Mouse (Mus musculus) kidney, adult 2 months (tissue): ENCODE data around the gene Gal3st4. TPM values are rescaled to one million over a fixed set of nuclear protein-coding genes. Genes with fewer than 3 reads are reported as not detected.

Experiments
- DNase-seq: peaks from one replicate; pipeline ENCODE4 v3.0.0; 2021
- H3K27ac ChIP-seq: fragments of 200-500 bp; 2 replicates; pipeline ENCODE4 v1.5.1; 2012; ENCODE audit warnings: low read depth, low read length, control low read depth, inconsistent platforms; ENCODE audit not compliant: insufficient read depth
- H3K27me3 ChIP-seq: fragments of 200-500 bp; replicated peaks from 2 replicates; pipeline ENCODE4 v1.6.1; 2012; ENCODE audit warnings: mild to moderate bottlenecking, moderate library complexity, low read length, inconsistent platforms; ENCODE audit not compliant: control insufficient read depth, insufficient read depth
- H3K36me3 ChIP-seq: fragments of 200-500 bp; 2 replicates; pipeline ENCODE4 v1.6.1; 2012; ENCODE audit warnings: mild to moderate bottlenecking, moderate library complexity, low read length, inconsistent platforms; ENCODE audit not compliant: control insufficient read depth, insufficient read depth
- H3K4me1 ChIP-seq: fragments of 200-500 bp; 2 replicates; pipeline ENCODE4 v1.6.1; 2011; ENCODE audit warnings: low read length; ENCODE audit not compliant: control insufficient read depth, insufficient read depth
- H3K4me3 ChIP-seq: fragments of 200-500 bp; 2 replicates; pipeline ENCODE4 v1.5.1; 2011; ENCODE audit warnings: mild to moderate bottlenecking, low read depth, low read length, control low read depth; ENCODE audit not compliant: insufficient read depth
- CTCF ChIP-seq: fragments of 200-500 bp; conservative IDR thresholded peaks from 2 replicates; pipeline ENCODE4 v1.5.1; 2011; ENCODE audit warnings: low read depth, mild to moderate bottlenecking, control low read depth, low read length, moderate library complexity, mixed read lengths; ENCODE audit not compliant: insufficient read depth, insufficient read length
- POLR2A ChIP-seq: fragments of 200-500 bp; IDR thresholded peaks from one replicate; pipeline ENCODE4 v1.6.1; 2011; ENCODE audit warnings: low read depth, low read length, control low read depth
- WGBS: fragments of 180-500 bp; shearing (Covaris S2); methylation state at CpG from one replicate; pipeline ENCODE4 v1.1.7; 2018; 5-methylcytosine and 5-hydroxymethylcytosine counted together
- polyA plus RNA-seq: library from polyadenylated mRNA; depleted of rRNA; stranded (reverse); fragments of >200 nt; gene quantifications from 2 replicates; pipeline ENCODE4 v1.2.3, GENCODE M21; 2012

Gene Gal3st4
- polyA plus RNA-seq, 1 experiment, result 0.13 TPM

DNA sequence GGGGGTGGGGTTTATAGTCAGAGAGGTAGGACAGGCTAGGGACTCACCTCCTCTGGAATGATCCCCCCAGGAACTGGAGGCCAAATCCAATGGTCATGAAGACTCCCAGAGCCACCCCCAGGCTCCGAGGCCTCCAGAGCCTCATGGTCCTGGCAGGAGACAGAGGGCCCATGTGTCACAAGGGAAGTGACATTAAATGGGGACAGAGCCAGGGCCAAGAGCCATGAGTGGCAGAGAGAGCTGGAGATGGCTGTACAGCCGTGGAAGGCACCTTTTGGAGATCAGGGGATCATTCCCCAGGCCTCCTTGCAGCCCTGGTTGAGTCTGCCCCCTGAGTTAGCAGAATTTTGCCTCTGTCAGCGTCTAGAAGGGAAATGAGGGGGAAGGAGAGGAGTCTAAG, 1.4 kb downstream of the Gal3st4 start:
- WGBS, result 37% methylated on average over 3 of the region's 3 CpGs

DNA sequence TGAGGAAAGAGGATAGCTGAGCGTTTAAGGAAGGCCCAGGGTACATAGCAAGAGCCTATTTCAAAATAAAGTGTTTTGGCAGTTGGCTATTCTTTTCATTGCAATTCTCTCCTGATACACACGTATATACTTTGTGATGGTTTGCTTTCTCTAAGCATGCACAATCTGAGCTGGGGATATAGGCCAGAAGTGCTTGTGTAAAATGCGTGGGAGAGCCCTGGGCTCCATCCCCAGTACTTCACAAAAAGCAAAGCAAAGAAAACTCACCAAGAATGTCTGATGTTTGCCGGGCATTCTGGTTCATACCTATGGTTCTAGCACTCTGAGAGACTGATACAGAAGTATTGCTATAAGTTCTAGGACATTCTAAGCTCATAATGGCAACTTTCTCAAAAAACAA, 3.7 kb downstream of the Gal3st4 start:
- WGBS, result 80% methylated on average over 4 of the region's 4 CpGs
- no peak for DNase-seq
- Histone ChIP-seq H3K36me3 (no peaks in the 10 kb centered on the region), H3K4me1 (no peaks in the 10 kb centered on the region), H3K27me3 (no peaks in the 10 kb centered on the region), H3K4me3 (no peak overlapping the region), H3K27ac (no peak overlapping the region)
- TF ChIP-seq POLR2A, result no peak
- no peak for TF ChIP-seq CTCF

More for the DNA sequence above, 1.4 kb downstream of the Gal3st4 start:
- Histone ChIP-seq H3K27me3 (no peaks in the 10 kb centered on the region), H3K4me3 (no peak overlapping the region), H3K36me3 (no peaks in the 10 kb centered on the region), H3K27ac (no peak overlapping the region), H3K4me1 (no peaks in the 10 kb centered on the region)
- no peak for TF ChIP-seq POLR2A
- no peak for TF ChIP-seq CTCF
- DNase-seq, result no peak

DNA sequence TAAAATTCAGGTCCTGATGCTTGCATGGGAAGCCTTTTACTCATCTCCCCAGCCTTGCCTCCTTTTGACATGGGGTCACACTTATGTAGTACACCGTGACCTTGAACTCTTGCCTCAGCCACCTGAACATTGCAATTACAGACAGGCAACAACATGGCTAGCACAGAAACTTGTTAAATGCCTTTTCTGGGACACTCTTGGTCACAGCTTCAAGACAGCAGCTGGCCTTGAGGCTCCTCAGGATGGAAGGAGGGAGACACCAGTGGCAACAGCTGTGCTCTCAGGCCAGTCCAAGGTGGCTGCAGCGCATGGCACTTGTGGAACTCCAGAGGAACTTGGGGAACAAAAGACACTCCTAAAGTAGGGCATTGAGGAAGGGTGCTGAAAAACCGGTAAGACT, 5.5 kb downstream of the Gal3st4 start:
- H3K27me3 ChIP-seq, result no peaks in the 10 kb centered on the region
- no peaks in the 10 kb centered on the region for H3K36me3 ChIP-seq
- H3K27ac ChIP-seq, result no peak overlapping the region
- no peak overlapping the region for H3K4me3 ChIP-seq
- peaks cover 4% of the 10 kb centered on the region; the same call in 1 of the 2 replicates for H3K4me1 ChIP-seq
- TF ChIP-seq POLR2A (no peak), CTCF (no peak)
- DNase-seq, result no peak
- 89% methylated on average over 3 of the region's 3 CpGs for WGBS

DNA sequence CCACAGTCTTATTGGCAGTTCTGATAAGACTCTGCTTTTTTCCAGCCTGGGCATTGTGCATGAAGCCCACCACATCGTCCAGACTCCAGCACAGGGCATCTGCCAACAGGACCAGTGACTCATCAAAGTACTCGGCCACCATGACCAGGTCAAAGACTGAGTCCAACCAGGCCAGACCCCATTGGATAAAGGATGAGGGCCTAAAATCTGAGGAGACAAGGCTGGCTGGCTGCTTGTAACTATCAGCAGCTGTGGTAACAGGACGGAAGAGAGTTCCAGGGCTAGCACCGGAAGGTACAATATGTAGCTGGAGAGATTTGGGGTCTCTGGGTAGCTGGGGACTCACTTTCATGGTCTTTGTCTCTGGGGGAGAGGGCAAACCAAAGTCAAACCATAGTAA, 6.9 kb downstream of the Gal3st4 start:
- WGBS, result 94% methylated on average over 4 of the region's 4 CpGs
- TF ChIP-seq POLR2A (no peak), CTCF (no peak)
- DNase-seq, result no peak
- Histone ChIP-seq H3K4me3 (no peak overlapping the region), H3K4me1 (peaks cover 4% of the 10 kb centered on the region; the same call in 1 of the 2 replicates), H3K27ac (no peak overlapping the region), H3K36me3 (no peaks in the 10 kb centered on the region), H3K27me3 (no peaks in the 10 kb centered on the region)

DNA sequence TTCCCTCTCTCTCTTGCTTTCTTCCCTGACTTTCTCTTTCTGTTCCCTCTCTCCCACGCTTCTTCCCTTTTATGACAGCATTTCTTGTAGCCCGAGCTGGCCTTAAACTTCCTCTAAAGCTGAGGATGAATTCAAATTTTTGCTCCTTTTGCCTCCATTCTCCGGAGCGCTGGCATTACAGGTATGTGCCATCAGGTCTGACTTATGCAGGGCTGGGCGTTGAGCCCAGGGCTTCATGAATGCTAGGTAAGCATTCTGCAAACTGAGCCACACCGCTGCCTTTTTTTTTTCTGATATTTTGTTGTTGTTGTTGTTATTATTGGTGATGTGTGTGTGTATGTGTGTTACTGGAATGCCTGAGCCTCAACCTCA, 8.4 kb downstream of the Gal3st4 start:
- H3K27me3 ChIP-seq, result no peaks in the 10 kb centered on the region
- H3K4me3 ChIP-seq, result peak overlapping the region; percentile 71
- no peak for TF ChIP-seq CTCF
- no peak for TF ChIP-seq POLR2A
- peaks cover 4% of the 10 kb centered on the region; the same call in 1 of the 2 replicates for H3K4me1 ChIP-seq
- peak; percentile 26 for DNase-seq
- 4% methylated on average over 6 of the region's 6 CpGs for WGBS
- no peaks in the 10 kb centered on the region for H3K36me3 ChIP-seq
- no peak overlapping the region for H3K27ac ChIP-seq

DNA sequence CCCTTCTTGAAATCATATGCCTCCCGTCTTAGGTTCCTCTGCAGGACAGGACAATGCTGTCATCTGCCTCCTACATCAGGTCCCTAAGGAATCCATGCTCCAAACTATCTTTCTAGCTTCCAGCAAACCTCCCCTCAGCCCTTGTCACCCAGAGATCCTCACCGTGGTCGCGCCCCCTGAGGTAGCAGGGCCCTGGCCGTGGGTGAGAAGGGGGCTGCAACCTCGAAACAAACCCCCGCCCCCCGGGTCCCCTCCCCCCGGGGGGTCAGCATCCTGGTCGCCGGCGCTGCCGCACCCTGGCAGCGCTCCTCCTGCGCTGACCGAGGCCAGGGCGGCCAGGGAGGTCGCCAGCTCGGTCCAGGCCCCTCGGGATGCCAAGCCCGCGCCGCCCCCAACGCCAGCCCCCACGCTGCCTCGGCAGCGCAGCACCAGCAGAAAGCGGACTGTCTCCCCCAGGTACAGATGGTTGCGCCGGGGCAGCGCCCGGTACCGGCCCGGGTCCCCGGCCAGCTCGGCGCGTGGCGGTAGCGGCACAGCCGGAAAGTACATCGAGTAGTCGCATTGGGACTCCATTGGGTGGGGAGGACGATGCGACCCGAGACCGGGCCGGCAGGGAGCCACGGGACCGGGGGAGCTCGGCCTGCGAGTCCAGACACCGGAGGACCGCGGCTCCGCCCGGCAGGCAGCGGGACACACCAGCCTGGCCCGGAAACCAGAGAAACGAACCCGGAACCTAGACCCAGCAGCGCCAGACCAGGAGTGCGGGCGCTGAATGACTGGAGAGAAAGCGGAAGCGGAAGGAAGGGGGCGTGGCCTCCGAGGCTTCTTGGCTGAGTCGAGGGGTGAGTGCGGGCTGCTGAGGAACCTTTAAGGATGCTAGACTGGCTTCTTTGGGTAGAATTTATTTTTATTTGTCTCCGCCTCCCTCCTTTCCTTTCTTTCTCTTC, 9.1 kb downstream of the Gal3st4 start, which contains the start of gene BC037034:
Gene BC037034, minus strand, starts transcription at position 774 of the 947 bp plus-strand sequence.
- Histone ChIP-seq H3K36me3 (no peaks in the 10 kb centered on the region), H3K4me1 (peaks cover 4% of the 10 kb centered on the region; the same call in 1 of the 2 replicates), H3K27ac (peak within 1 kb of the TSS; percentile 49; the same call in 1 of the 2 replicates), H3K4me3 (peak within 1 kb of the TSS; percentile 71), H3K27me3 (no peaks in the 10 kb centered on the region)
- WGBS, result under 1% methylated on average over 71 of the region's 71 CpGs
- TF ChIP-seq CTCF (no peak), POLR2A (peak; percentile 86)
- peak; percentile 96 for DNase-seq

DNA sequence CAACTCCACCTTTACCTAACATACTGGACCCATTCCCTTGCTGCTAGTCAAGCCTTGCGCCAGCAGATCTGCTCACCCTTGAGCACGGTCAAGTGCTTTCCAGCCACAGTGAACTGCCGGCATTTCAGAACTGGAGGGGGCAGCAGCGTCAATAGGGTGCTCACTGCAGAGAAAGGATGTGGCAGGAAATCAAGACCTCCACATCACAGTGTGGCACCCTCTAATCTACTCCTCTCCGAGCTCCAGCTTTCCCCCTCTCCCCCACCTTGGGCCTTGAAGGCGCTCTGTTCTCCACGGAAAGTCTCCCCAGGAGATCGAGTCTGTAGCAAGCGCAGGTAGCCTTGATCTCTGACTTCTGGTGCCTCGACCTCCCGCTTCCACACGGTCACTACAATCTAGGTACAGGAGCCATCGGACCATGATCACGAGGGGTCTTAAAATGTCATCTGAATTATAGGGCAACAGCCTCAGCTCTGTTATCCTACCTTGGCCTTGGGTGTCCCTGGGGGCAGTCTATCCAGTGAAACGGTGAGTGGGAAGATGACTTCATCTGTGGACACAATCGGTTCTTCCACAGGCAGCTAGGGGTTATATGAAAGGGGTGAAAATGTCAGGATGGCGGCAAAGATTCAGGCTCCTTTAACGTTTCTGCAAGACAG, 9.9 kb downstream of the Gal3st4 start:
- peak overlapping the region; percentile 71 for H3K4me3 ChIP-seq
- DNase-seq, result no peak
- H3K27ac ChIP-seq, result no peak overlapping the region
- no peaks in the 10 kb centered on the region for H3K27me3 ChIP-seq
- H3K36me3 ChIP-seq, result no peaks in the 10 kb centered on the region
- peaks cover 4% of the 10 kb centered on the region; the same call in 1 of the 2 replicates for H3K4me1 ChIP-seq
- no peak for TF ChIP-seq POLR2A
- TF ChIP-seq CTCF, result no peak
- 58% methylated on average over 18 of the region's 18 CpGs for WGBS
